Mouse (Mus musculus): ENCODE data around the gene Rhox3a2.
"Not testable (repeated sequence)": the region's sequence is repeated elsewhere in the genome, so short reads cannot be mapped to it uniquely, and the experiment has no call there.

The Rhox3a2 gene

DNA sequence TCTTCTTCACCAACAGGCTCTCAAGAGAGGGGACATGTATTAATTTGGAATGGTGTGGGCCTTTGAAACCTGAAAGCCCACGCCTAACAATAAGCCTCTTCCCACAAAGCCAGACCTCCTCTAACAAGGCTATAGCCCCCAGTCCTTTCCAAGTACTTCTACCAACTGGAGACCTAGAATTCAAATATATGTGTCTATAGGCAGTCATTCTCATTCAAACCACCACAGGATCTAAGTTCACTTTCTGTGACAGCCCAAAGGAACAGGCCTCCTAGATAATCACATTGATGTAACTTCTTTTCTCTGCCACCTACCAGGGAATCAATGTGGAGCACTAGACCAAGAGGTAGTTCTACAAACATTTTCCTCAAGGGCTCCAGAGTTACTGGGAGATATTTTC, at the start of gene Rhox3a2:
Gene Rhox3a2 (plus strand): TSS at position 301 of the 400 bp plus-strand sequence.
- not testable (repeated sequence) for DNase-seq

- not testable (repeated sequence) for DNase-seq
These were observed 10.7 kb downstream of the Rhox3a2 start, which contains the start of gene Rhox4a2 for GRCm38 (mm10) chrX:37390548-37390947. Gene Rhox4a2 (plus strand): TSS chrX:37390848.

- DNase-seq: not testable (repeated sequence)
These were observed 31.9 kb downstream of the Rhox3a2 start, which contains the start of gene Rhox2b for GRCm38 (mm10) chrX:37411767-37412166. Gene Rhox2b (plus strand): TSS chrX:37412067.

DNA sequence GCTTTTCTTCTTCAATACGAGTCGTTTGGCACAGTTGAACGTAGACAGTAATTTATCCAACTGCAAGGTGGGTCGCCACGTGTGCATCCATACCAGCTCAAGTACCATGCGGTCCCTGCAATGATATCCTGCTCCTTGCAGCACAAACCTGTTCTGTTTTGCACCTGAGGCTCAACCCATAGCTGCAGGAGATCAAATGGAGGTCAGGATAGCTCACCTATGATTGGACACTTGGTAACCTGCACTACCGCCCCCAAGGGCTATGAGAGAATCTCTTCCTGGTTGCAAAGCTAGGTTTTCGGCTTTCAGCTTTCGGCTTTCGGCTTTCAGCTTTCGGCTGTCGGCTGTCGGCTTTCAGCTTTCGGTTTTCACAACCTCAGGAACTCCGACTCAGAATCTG, 52.4 kb downstream of the Rhox3a2 start, which contains the start of gene Rhox4b:
Gene Rhox4b (plus strand): TSS at position 301 of the 400 bp plus-strand sequence.
- not testable (repeated sequence) for DNase-seq

Measured in kidney, postnatal 14 days (tissue).